In genomic region chr1:19269596-19269995, GRCm38 (mm10) we compare ENCODE assay signal across 22 mouse cellular contexts.
A peak's percentile ranks its signal among the peaks of the same experiment; 100 is the strongest.
DNase-seq lines count a peak whose midpoint lies in the region; ATAC-seq lines count a peak whose summit lies in the region.
"Had no signal": no experiment of that assay in that cellular context is flagged by ENCODE, and none has a peak within 500 bp of the region (broad histone marks: within the 10 kb centered on the region; RNA-seq: fewer than 3 reads in every experiment).

No protein-coding gene starts in this region.

- H3K4me1 ChIP-seq in embryonic facial prominence, embryonic 14.5 days (ENCODE audit: control insufficient read depth, insufficient read depth, low read length), result no peaks in the 10 kb centered on the region
- H3K4me1 ChIP-seq in embryonic facial prominence, embryonic 10.5 days, result no peaks in the 10 kb centered on the region
- no peaks in the 10 kb centered on the region for H3K4me1 ChIP-seq in midbrain, embryonic 11.5 days (ENCODE audit: control insufficient read depth, insufficient read depth, low read length)
- no peaks in the 10 kb centered on the region for H3K4me1 ChIP-seq in midbrain, embryonic 16.5 days (ENCODE audit: control insufficient read depth, insufficient read depth, low read length)
- H3K4me1 ChIP-seq in limb, embryonic 10.5 days, result no peaks in the 10 kb centered on the region
- no peaks in the 10 kb centered on the region for H3K4me1 ChIP-seq in forebrain, embryonic 14.5 days (ENCODE audit: control insufficient read depth, insufficient read depth, low read length)

- ATAC-seq in embryonic facial prominence, embryonic 14.5 days (ENCODE audit: low read depth), result no peak
- ATAC-seq in midbrain, embryonic 11.5 days (ENCODE audit: low FRiP score), result no peak
- ATAC-seq in midbrain, embryonic 16.5 days, result no peak
- ATAC-seq in forebrain, embryonic 14.5 days, result no peak
- ATAC-seq: activated CD4-positive, CD25-positive, alpha-beta regulatory T cell, adult 4 months; CD4-positive, CD25-positive, alpha-beta regulatory T cell, adult 4 months; Patski had no signal

- no peak overlapping the region for H3K9ac ChIP-seq in embryonic facial prominence, embryonic 14.5 days (ENCODE audit: low read depth, low read length)
- H3K9ac ChIP-seq in midbrain, embryonic 11.5 days (ENCODE audit: low read length), result no peak overlapping the region
- no peak overlapping the region for H3K9ac ChIP-seq in midbrain, embryonic 16.5 days (ENCODE audit: low read depth, low read length)
- no peak overlapping the region for H3K9ac ChIP-seq in forebrain, embryonic 14.5 days (ENCODE audit: low read length)

- no peaks in the 10 kb centered on the region for H3K27me3 ChIP-seq in embryonic facial prominence, embryonic 14.5 days (replicated peaks; ENCODE audit: control insufficient read depth, insufficient read depth, low read length)
- no peaks in the 10 kb centered on the region for H3K27me3 ChIP-seq in embryonic facial prominence, embryonic 10.5 days (replicated peaks; ENCODE audit: low read depth, poor library complexity, severe bottlenecking)
- no peaks in the 10 kb centered on the region for H3K27me3 ChIP-seq in midbrain, embryonic 11.5 days (ENCODE audit: control insufficient read depth, insufficient read depth, low read length)
- no peaks in the 10 kb centered on the region for H3K27me3 ChIP-seq in midbrain, embryonic 16.5 days (ENCODE audit: control insufficient read depth, insufficient read depth, low read depth, low read length)
- no peaks in the 10 kb centered on the region for H3K27me3 ChIP-seq in limb, embryonic 10.5 days (ENCODE audit: low read depth, poor library complexity, severe bottlenecking)
- no peaks in the 10 kb centered on the region for H3K27me3 ChIP-seq in forebrain, embryonic 14.5 days (replicated peaks; ENCODE audit: control insufficient read depth, insufficient read depth, low read length)
- H3K27me3 ChIP-seq: CH12.LX had no signal

- DNase-seq in embryonic facial prominence, embryonic 14.5 days (ENCODE audit: low spot score), result peak; percentile 17
- no peak for DNase-seq in embryonic facial prominence, embryonic 10.5 days (ENCODE audit: low spot score)
- DNase-seq in midbrain, embryonic 11.5 days (ENCODE audit: low spot score, missing footprints), result peak; percentile 23
- peak; percentile 79 for DNase-seq in fat pad, adult 2 months (ENCODE audit: extremely low read depth, low read depth, low spot score)
- peak; percentile 75 for DNase-seq in gonadal fat pad, adult 2 months (ENCODE audit: low read depth)
- no peak for DNase-seq in limb, embryonic 10.5 days (ENCODE audit: low spot score)
- DNase-seq in forebrain, embryonic 14.5 days (ENCODE audit: low spot score), result no peak
- DNase-seq: adrenal gland, adult 2 months; adrenal gland, adult 8-10 months; adrenal gland, postnatal 10 days; adrenal gland, postnatal 14 days; adrenal gland, postnatal 25 days; adrenal gland, postnatal 36 days; B cell, adult 2 months; cerebellum, adult 11 months; cerebellum, adult 11-12 months had no signal

- 72% methylated on average over 1 of the region's 1 CpGs for WGBS in embryonic facial prominence, embryonic 14.5 days
- 81% methylated on average over 1 of the region's 1 CpGs for WGBS in embryonic facial prominence, embryonic 10.5 days
- 90% methylated on average over 1 of the region's 1 CpGs for WGBS in midbrain, embryonic 11.5 days
- 78% methylated on average over 1 of the region's 1 CpGs for WGBS in midbrain, embryonic 16.5 days
- 91% methylated on average over 1 of the region's 1 CpGs for WGBS in limb, embryonic 10.5 days
- WGBS in forebrain, embryonic 14.5 days, result 85% methylated on average over 1 of the region's 1 CpGs

- H3K4me2 ChIP-seq in embryonic facial prominence, embryonic 14.5 days (ENCODE audit: low read depth, low read length), result no peak overlapping the region
- no peak overlapping the region for H3K4me2 ChIP-seq in midbrain, embryonic 11.5 days
- no peak overlapping the region for H3K4me2 ChIP-seq in midbrain, embryonic 16.5 days (ENCODE audit: low read length)
- H3K4me2 ChIP-seq in forebrain, embryonic 14.5 days (ENCODE audit: low read length), result no peak overlapping the region

- H3K36me3 ChIP-seq in embryonic facial prominence, embryonic 14.5 days (ENCODE audit: control insufficient read depth, insufficient read depth, low read length), result no peaks in the 10 kb centered on the region
- no peaks in the 10 kb centered on the region for H3K36me3 ChIP-seq in embryonic facial prominence, embryonic 10.5 days (replicated peaks)
- no peaks in the 10 kb centered on the region for H3K36me3 ChIP-seq in midbrain, embryonic 11.5 days (ENCODE audit: control insufficient read depth, insufficient read depth, low read length)
- H3K36me3 ChIP-seq in midbrain, embryonic 16.5 days (ENCODE audit: control insufficient read depth, insufficient read depth, low read length), result no peaks in the 10 kb centered on the region
- no peaks in the 10 kb centered on the region for H3K36me3 ChIP-seq in limb, embryonic 10.5 days
- no peaks in the 10 kb centered on the region for H3K36me3 ChIP-seq in forebrain, embryonic 14.5 days (ENCODE audit: control insufficient read depth, insufficient read depth, low read length)
- H3K36me3 ChIP-seq: G1E had no signal

- H3K4me3 ChIP-seq in embryonic facial prominence, embryonic 14.5 days (ENCODE audit: low read depth, low read length), result no peak overlapping the region
- H3K4me3 ChIP-seq in embryonic facial prominence, embryonic 10.5 days, result no peak overlapping the region
- H3K4me3 ChIP-seq in midbrain, embryonic 11.5 days (ENCODE audit: low read depth, low read length), result no peak overlapping the region
- H3K4me3 ChIP-seq in midbrain, embryonic 16.5 days (ENCODE audit: low read depth, low read length), result no peak overlapping the region
- H3K4me3 ChIP-seq in limb, embryonic 10.5 days, result no peak overlapping the region
- H3K4me3 ChIP-seq in forebrain, embryonic 14.5 days (ENCODE audit: low read depth, low read length), result no peak overlapping the region

- H3K27ac ChIP-seq in embryonic facial prominence, embryonic 14.5 days (replicated peaks; ENCODE audit: low read depth, low read length), result no peak overlapping the region
- no peak overlapping the region for H3K27ac ChIP-seq in embryonic facial prominence, embryonic 10.5 days (replicated peaks)
- no peak overlapping the region for H3K27ac ChIP-seq in midbrain, embryonic 11.5 days (ENCODE audit: low read depth, low read length)
- no peak overlapping the region for H3K27ac ChIP-seq in midbrain, embryonic 16.5 days (ENCODE audit: low read length)
- H3K27ac ChIP-seq in limb, embryonic 10.5 days, result no peak overlapping the region
- no peak overlapping the region for H3K27ac ChIP-seq in forebrain, embryonic 14.5 days (ENCODE audit: low read depth, low read length)

- no peaks in the 10 kb centered on the region for H3K9me3 ChIP-seq in embryonic facial prominence, embryonic 14.5 days (ENCODE audit: control insufficient read depth, low read length)
- H3K9me3 ChIP-seq in embryonic facial prominence, embryonic 10.5 days, result no peaks in the 10 kb centered on the region
- no peaks in the 10 kb centered on the region for H3K9me3 ChIP-seq in midbrain, embryonic 11.5 days (ENCODE audit: control insufficient read depth, low read length)
- no peaks in the 10 kb centered on the region for H3K9me3 ChIP-seq in midbrain, embryonic 16.5 days (replicated peaks; ENCODE audit: control insufficient read depth, low read length, poor library complexity, severe bottlenecking)
- no peaks in the 10 kb centered on the region for H3K9me3 ChIP-seq in limb, embryonic 10.5 days (replicated peaks)
- no peaks in the 10 kb centered on the region for H3K9me3 ChIP-seq in forebrain, embryonic 14.5 days (replicated peaks; ENCODE audit: control insufficient read depth, low read length)

Comparison
In these comparisons a context has a peak if more than half of its experiments do, and no peak if none do; other contexts are left out.
1. DNase-seq: peak in embryonic facial prominence, embryonic 14.5 days (single experiment), midbrain, embryonic 11.5 days (single experiment), fat pad, adult 2 months (single experiment) and gonadal fat pad, adult 2 months (single experiment); none in embryonic facial prominence, embryonic 10.5 days (single experiment), limb, embryonic 10.5 days (single experiment) and forebrain, embryonic 14.5 days (single experiment).